Mouse (Mus musculus) forebrain, embryonic 15.5 days (tissue): Measurements from ENCODE around the gene Cox11. TPM values are rescaled to one million over a fixed set of nuclear protein-coding genes. Genes with fewer than 3 reads are reported as not detected.

Experiments
- ATAC-seq: fragments of 200-750 bp; cut with Nextera tagmentation; replicated peaks from 2 replicates; pipeline ENCODE4 v1.8.0; 2017; ENCODE audit warnings: mild to moderate bottlenecking, moderate TSS enrichment, moderate library complexity
- H3K27ac ChIP-seq: fragments of 300-500 bp; sonication (generic); replicated peaks from 2 replicates; pipeline ENCODE4 v1.5.1; 2015; ENCODE audit warnings: mild to moderate bottlenecking, inconsistent platforms
- H3K27me3 ChIP-seq: fragments of 300-500 bp; sonication (generic); 2 replicates; pipeline ENCODE4 v1.6.1; 2015; ENCODE audit warnings: inconsistent platforms
- H3K36me3 ChIP-seq: fragments of 300-500 bp; sonication (generic); 2 replicates; pipeline ENCODE4 v1.6.1; 2015; ENCODE audit warnings: mild to moderate bottlenecking, inconsistent platforms
- H3K4me1 ChIP-seq: fragments of 300-500 bp; sonication (generic); 2 replicates; pipeline ENCODE4 v1.6.1; 2015; ENCODE audit warnings: inconsistent platforms
- H3K4me2 ChIP-seq: fragments of 300-500 bp; sonication (generic); replicated peaks from 2 replicates; pipeline ENCODE4 v1.6.1; 2015; ENCODE audit warnings: mild to moderate bottlenecking, inconsistent platforms
- H3K4me3 ChIP-seq: fragments of 300-500 bp; sonication (generic); 2 replicates; pipeline ENCODE4 v1.5.1; 2015; ENCODE audit warnings: mild to moderate bottlenecking, inconsistent platforms
- H3K9ac ChIP-seq: fragments of 300-500 bp; sonication (generic); replicated peaks from 2 replicates; pipeline ENCODE4 v1.6.1; 2015; ENCODE audit warnings: mild to moderate bottlenecking, inconsistent platforms
- H3K9me3 ChIP-seq: fragments of 300-500 bp; sonication (generic); 2 replicates; pipeline ENCODE4 v1.6.1; 2016; ENCODE audit warnings: inconsistent platforms
- WGBS: fragments of 180-500 bp; shearing (Covaris S2); methylation state at CpG from one replicate; pipeline ENCODE4 v1.1.7; 2015; ENCODE audit warnings: mixed read lengths; 5-methylcytosine and 5-hydroxymethylcytosine counted together
- polyA plus RNA-seq: library from polyadenylated mRNA; unstranded; fragments of >200 nt; fragmentation: Nextera tagmentation; extraction: Ambion mirVana; gene quantifications from 2 replicates; pipeline ENCODE4 v1.2.1, GENCODE M21; 2015

The Cox11 gene
- 38.0 and 39.9 TPM in 2 replicates for polyA plus RNA-seq

GRCm38 (mm10) chr11:90637440-90638311 lies at the start of gene Cox11, which contains the start of gene Stxbp4:
Gene Cox11, plus strand, starts transcription at chr11:90638173.
Gene Stxbp4, minus strand, starts transcription at chr11:90638084.
- Histone ChIP-seq H3K27ac (peak within 1 kb of the TSS; percentile 92), H3K4me3 (peak within 1 kb of the TSS; percentile 89), H3K4me1 (peaks cover 26% of the 10 kb centered on the region), H3K9ac (peak within 1 kb of the TSS; percentile 98), H3K27me3 (no peaks in the 10 kb centered on the region), H3K9me3 (no peaks in the 10 kb centered on the region), H3K4me2 (peak within 1 kb of the TSS; percentile 50), H3K36me3 (peaks cover 14% of the 10 kb centered on the region)
- peak; percentile 96 for ATAC-seq
- WGBS, result under 1% methylated on average over 48 of the region's 48 CpGs

DNA sequence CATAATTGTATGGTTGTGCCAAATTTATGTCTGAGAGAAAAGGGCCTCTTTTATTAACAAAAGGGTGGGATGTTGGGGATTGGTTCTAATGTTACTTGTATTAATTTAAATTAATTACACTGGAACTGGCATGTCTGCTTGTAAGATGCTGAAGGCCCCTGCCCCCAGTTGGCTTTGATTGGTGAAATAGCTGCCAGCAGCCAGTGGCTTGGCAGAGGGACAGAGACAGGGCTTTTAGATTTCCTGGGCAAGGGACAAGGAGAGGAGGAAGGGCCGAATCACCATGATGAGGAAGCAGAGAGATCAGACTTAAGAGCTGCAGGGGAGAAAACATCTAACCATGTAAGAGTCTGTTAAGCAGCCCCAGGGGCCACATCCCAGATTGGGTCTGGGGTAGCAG lies 47.0 kb upstream of the Cox11 start:
- no peak for ATAC-seq
- WGBS, result 65% methylated on average over 1 of the region's 1 CpGs
- H3K9ac ChIP-seq, result no peak overlapping the region
- no peak overlapping the region for H3K4me2 ChIP-seq
- no peaks in the 10 kb centered on the region for H3K9me3 ChIP-seq
- H3K27ac ChIP-seq, result no peak overlapping the region
- no peaks in the 10 kb centered on the region for H3K4me1 ChIP-seq
- H3K27me3 ChIP-seq, result no peaks in the 10 kb centered on the region
- peaks cover 22% of the 10 kb centered on the region for H3K36me3 ChIP-seq
- H3K4me3 ChIP-seq, result no peak overlapping the region

GRCm38 (mm10) chr11:90595826-90596225 lies 42.1 kb upstream of the Cox11 start:
- Histone ChIP-seq H3K4me1 (no peaks in the 10 kb centered on the region), H3K27ac (no peak overlapping the region), H3K4me2 (no peak overlapping the region), H3K27me3 (no peaks in the 10 kb centered on the region), H3K9me3 (no peaks in the 10 kb centered on the region), H3K9ac (no peak overlapping the region), H3K36me3 (peaks cover 18% of the 10 kb centered on the region), H3K4me3 (no peak overlapping the region)
- 100% methylated on average over 1 of the region's 1 CpGs for WGBS
- ATAC-seq, result no peak

- Histone ChIP-seq H3K4me3 (no peak overlapping the region), H3K27me3 (no peaks in the 10 kb centered on the region), H3K9ac (no peak overlapping the region), H3K4me1 (no peaks in the 10 kb centered on the region), H3K9me3 (no peaks in the 10 kb centered on the region), H3K36me3 (peaks cover 10% of the 10 kb centered on the region), H3K27ac (no peak overlapping the region), H3K4me2 (no peak overlapping the region)
- no peak for ATAC-seq
- WGBS, result 96% methylated on average over 2 of the region's 2 CpGs
Observed at GRCm38 (mm10) chr11:90603066-90603465, 34.9 kb upstream of the Cox11 start.

DNA sequence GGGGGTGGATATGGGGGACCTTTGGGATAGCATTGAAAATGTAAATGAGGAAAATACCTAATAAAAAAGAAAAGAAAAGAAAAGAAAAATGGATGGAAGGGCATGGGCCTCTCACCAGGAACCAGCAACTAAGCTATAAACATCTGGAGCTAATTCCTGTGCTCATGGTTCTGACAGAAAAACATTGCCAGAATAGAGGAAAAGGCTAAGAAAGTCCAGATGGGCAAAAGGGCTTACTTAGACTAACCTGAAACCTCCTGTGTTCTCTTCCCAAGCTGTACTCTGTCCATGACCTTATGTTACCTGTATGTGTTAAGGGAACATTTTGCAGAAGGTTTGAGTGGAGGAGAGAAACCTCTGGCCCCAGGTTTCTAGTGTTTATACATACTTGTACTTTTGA lies 25.9 kb upstream of the Cox11 start:
- no peak overlapping the region for H3K27ac ChIP-seq
- peaks cover under 1% of the 10 kb centered on the region; the same call in 1 of the 2 replicates for H3K36me3 ChIP-seq
- H3K4me2 ChIP-seq, result no peak overlapping the region
- no peak for ATAC-seq
- H3K9ac ChIP-seq, result no peak overlapping the region
- no peaks in the 10 kb centered on the region for H3K27me3 ChIP-seq
- no peaks in the 10 kb centered on the region for H3K4me1 ChIP-seq
- H3K9me3 ChIP-seq, result no peaks in the 10 kb centered on the region
- no peak overlapping the region for H3K4me3 ChIP-seq

GRCm38 (mm10) chr11:90614743-90615142 lies 23.2 kb upstream of the Cox11 start:
- Histone ChIP-seq H3K9ac (no peak overlapping the region), H3K36me3 (0 out of 2 replicates have a peak, but pooled peaks cover 4% of the 10 kb centered on the region), H3K4me3 (no peak overlapping the region), H3K4me2 (no peak overlapping the region), H3K9me3 (no peaks in the 10 kb centered on the region), H3K27me3 (no peaks in the 10 kb centered on the region), H3K27ac (no peak overlapping the region), H3K4me1 (no peaks in the 10 kb centered on the region)
- 90% methylated on average over 6 of the region's 6 CpGs for WGBS
- ATAC-seq, result no peak

DNA sequence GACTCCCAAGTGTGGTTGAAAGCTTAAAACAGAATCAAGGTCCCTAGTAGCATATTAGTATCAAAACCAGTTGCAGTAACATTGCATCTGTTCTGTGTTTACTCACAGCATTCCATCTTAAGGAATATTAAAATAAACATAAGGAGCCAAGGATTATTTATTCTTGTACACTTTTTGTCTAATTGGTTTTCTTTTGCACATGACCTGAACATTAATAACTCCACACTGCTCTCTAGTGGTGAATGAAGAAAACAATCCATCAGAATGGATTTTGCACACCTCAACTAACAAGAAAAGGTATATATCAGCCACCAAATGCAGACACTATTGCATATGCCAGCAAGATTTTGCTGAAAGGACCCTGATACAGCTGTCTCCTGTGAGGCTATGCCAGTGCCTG lies 21.5 kb upstream of the Cox11 start:
- no peak overlapping the region for H3K4me3 ChIP-seq
- H3K9me3 ChIP-seq, result no peaks in the 10 kb centered on the region
- H3K4me1 ChIP-seq, result no peaks in the 10 kb centered on the region
- no peak for ATAC-seq
- no peak overlapping the region for H3K4me2 ChIP-seq
- no peaks in the 10 kb centered on the region for H3K27me3 ChIP-seq
- no peak overlapping the region for H3K27ac ChIP-seq
- H3K36me3 ChIP-seq, result 0 out of 2 replicates have a peak, but pooled peaks cover 6% of the 10 kb centered on the region
- H3K9ac ChIP-seq, result no peak overlapping the region

- Histone ChIP-seq H3K36me3 (0 out of 2 replicates have a peak, but pooled peaks cover 6% of the 10 kb centered on the region), H3K4me3 (no peak overlapping the region), H3K9ac (no peak overlapping the region), H3K4me2 (no peak overlapping the region), H3K9me3 (no peaks in the 10 kb centered on the region), H3K27ac (no peak overlapping the region), H3K27me3 (no peaks in the 10 kb centered on the region), H3K4me1 (no peaks in the 10 kb centered on the region)
- whole genome bisulfite sequencing, result 85% methylated on average over 12 of the region's 12 CpGs
- ATAC-seq, result no peak
Observed at GRCm38 (mm10) chr11:90622044-90622443, 15.9 kb upstream of the Cox11 start.

- Histone ChIP-seq H3K4me1 (no peaks in the 10 kb centered on the region), H3K4me2 (no peak overlapping the region), H3K27me3 (no peaks in the 10 kb centered on the region), H3K36me3 (0 out of 2 replicates have a peak, but pooled peaks cover 6% of the 10 kb centered on the region), H3K27ac (no peak overlapping the region), H3K4me3 (no peak overlapping the region), H3K9me3 (no peaks in the 10 kb centered on the region), H3K9ac (no peak overlapping the region)
- WGBS, result 90% methylated on average over 7 of the region's 7 CpGs
- ATAC-seq, result no peak
Observed at GRCm38 (mm10) chr11:90622500-90622899, 15.5 kb upstream of the Cox11 start.

GRCm38 (mm10) chr11:90623477-90623876 lies 14.5 kb upstream of the Cox11 start:
- no peak for ATAC-seq
- no peaks in the 10 kb centered on the region for H3K4me1 ChIP-seq

DNA sequence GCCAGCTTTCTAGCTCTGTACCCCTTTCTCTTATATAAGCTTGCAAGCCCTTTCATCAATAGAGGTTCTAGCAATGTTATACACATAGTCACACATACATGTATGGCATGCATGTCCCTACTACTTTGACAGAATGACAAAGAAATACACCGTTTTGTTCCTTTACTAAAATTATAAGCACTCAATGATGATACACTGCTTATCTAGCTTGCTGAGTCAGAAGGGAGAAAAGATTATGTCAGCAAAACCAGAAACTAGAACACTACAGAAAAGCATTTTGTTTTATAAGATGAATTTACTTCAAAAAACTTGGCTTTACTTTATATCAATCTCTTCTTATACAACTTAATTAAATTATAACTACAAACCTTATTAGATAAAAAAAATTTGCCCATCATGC lies 12.8 kb upstream of the Cox11 start:
- ATAC-seq, result no peak
- Histone ChIP-seq H3K9ac (no peak overlapping the region), H3K36me3 (0 out of 2 replicates have a peak, but pooled peaks cover 2% of the 10 kb centered on the region), H3K9me3 (no peaks in the 10 kb centered on the region), H3K4me2 (no peak overlapping the region), H3K27ac (no peak overlapping the region), H3K4me3 (no peak overlapping the region), H3K4me1 (no peaks in the 10 kb centered on the region), H3K27me3 (no peaks in the 10 kb centered on the region)
- WGBS, result 94% methylated on average over 1 of the region's 1 CpGs

More at GRCm38 (mm10) chr11:90623477-90623876, 14.5 kb upstream of the Cox11 start:
- Histone ChIP-seq H3K4me2 (no peak overlapping the region), H3K36me3 (0 out of 2 replicates have a peak, but pooled peaks cover 2% of the 10 kb centered on the region), H3K9me3 (no peaks in the 10 kb centered on the region), H3K27ac (no peak overlapping the region), H3K9ac (no peak overlapping the region), H3K27me3 (no peaks in the 10 kb centered on the region), H3K4me3 (no peak overlapping the region)
- WGBS, result 53% methylated on average over 6 of the region's 6 CpGs

- H3K27ac ChIP-seq, result no peak overlapping the region
Observed at GRCm38 (mm10) chr11:90627751-90628150, 10.2 kb upstream of the Cox11 start.

More at GRCm38 (mm10) chr11:90627751-90628150, 10.2 kb upstream of the Cox11 start:
- Histone ChIP-seq H3K4me3 (no peak overlapping the region), H3K4me2 (no peak overlapping the region), H3K36me3 (no peaks in the 10 kb centered on the region), H3K27me3 (no peaks in the 10 kb centered on the region), H3K9me3 (no peaks in the 10 kb centered on the region), H3K4me1 (no peaks in the 10 kb centered on the region), H3K9ac (no peak overlapping the region)
- ATAC-seq, result no peak
- WGBS, result 91% methylated on average over 1 of the region's 1 CpGs
